Mouse (Mus musculus) myocyte (in vitro differentiated cells): ENCODE results near the gene Tubgcp6. TPM values are rescaled to one million over a fixed set of nuclear protein-coding genes. Genes with fewer than 3 reads are reported as not detected.
A peak's percentile ranks its signal among the peaks of the same experiment; 100 is the strongest.

ENCODE experiments used
- H3K27me3 ChIP-seq: one replicate; pipeline ENCODE4 v1.6.1; 2011; ENCODE audit not compliant: control insufficient read depth, insufficient read depth, insufficient read length
- H3K36me3 ChIP-seq: one replicate; pipeline ENCODE4 v1.6.1; 2011; ENCODE audit not compliant: control insufficient read depth, insufficient read depth
- H3K4me2 ChIP-seq: one replicate; pipeline ENCODE4 v1.6.1; 2011; ENCODE audit warnings: low read depth, control low read depth
- H3K4me3 ChIP-seq: one replicate; pipeline ENCODE4 v1.5.1; 2011; ENCODE audit warnings: mild to moderate bottlenecking, control low read depth, moderate library complexity
- H3K79me2 ChIP-seq: one replicate; pipeline ENCODE4 v1.6.1; 2011; ENCODE audit not compliant: control insufficient read depth, insufficient read depth
- H3ac ChIP-seq: one replicate; pipeline ENCODE4 v1.6.1; 2011; ENCODE audit not compliant: control insufficient read depth, insufficient read length
- CEBPB ChIP-seq: IDR thresholded peaks from 2 replicates; pipeline ENCODE4 v1.6.1; 2011; ENCODE audit warnings: mild to moderate bottlenecking, moderate library complexity; ENCODE audit not compliant: poor library complexity, insufficient read depth, severe bottlenecking
- E2F4 ChIP-seq: IDR thresholded peaks from one replicate; pipeline ENCODE4 v1.6.1; 2011; ENCODE audit warnings: mild to moderate bottlenecking, control low read depth, moderate library complexity; ENCODE audit not compliant: insufficient read depth
- MAX ChIP-seq: IDR thresholded peaks from one replicate; pipeline ENCODE4 v1.6.1; 2011; ENCODE audit warnings: low read depth, mild to moderate bottlenecking, control low read depth
- MYOD1 ChIP-seq, 3 experiments: IDR thresholded peaks; one replicate each; pipeline ENCODE4 v1.6.1; 2011; ENCODE audit warnings: control low read depth in 2 of 3, low read depth in 2 of 3, mild to moderate bottlenecking in 2 of 3, moderate library complexity in 1 of 3; ENCODE audit not compliant: insufficient read length in 2 of 3, control insufficient read depth in 1 of 3
- MYOG ChIP-seq, 3 experiments: IDR thresholded peaks; one replicate each; pipeline ENCODE4 v1.6.1; 2011; ENCODE audit warnings: control low read depth in 2 of 3, low read depth in 2 of 3, mild to moderate bottlenecking in 2 of 3; ENCODE audit not compliant: insufficient read length in 2 of 3, control insufficient read depth in 1 of 3, insufficient read depth in 1 of 3
- POLR2A ChIP-seq: IDR thresholded peaks from one replicate; pipeline ENCODE4 v1.6.1; 2011; ENCODE audit warnings: low read depth, mild to moderate bottlenecking, control low read depth, moderate library complexity; ENCODE audit not compliant: insufficient read length
- POLR2AphosphoS2 ChIP-seq: IDR thresholded peaks from one replicate; pipeline ENCODE4 v1.6.1; 2011; ENCODE audit warnings: low read depth, control low read depth; ENCODE audit not compliant: insufficient read length
- REST ChIP-seq: IDR thresholded peaks from one replicate; pipeline ENCODE4 v1.6.1; 2011; ENCODE audit warnings: mild to moderate bottlenecking, control low read depth, moderate library complexity; ENCODE audit not compliant: insufficient read depth, insufficient read length
- SRF ChIP-seq: IDR thresholded peaks from one replicate; pipeline ENCODE4 v1.6.1; 2011; ENCODE audit warnings: low read depth; ENCODE audit not compliant: control insufficient read depth, insufficient read length
- TCF12 ChIP-seq: IDR thresholded peaks from one replicate; pipeline ENCODE4 v1.6.1; 2011; ENCODE audit warnings: mild to moderate bottlenecking, control low read depth; ENCODE audit not compliant: poor library complexity, insufficient read depth, severe bottlenecking
- TCF3 ChIP-seq: IDR thresholded peaks from one replicate; pipeline ENCODE4 v1.6.1; 2011; ENCODE audit warnings: low read depth, control low read depth; ENCODE audit not compliant: insufficient read length
- USF1 ChIP-seq: IDR thresholded peaks from one replicate; pipeline ENCODE4 v1.6.1; 2011; ENCODE audit warnings: low read depth, mild to moderate bottlenecking, control low read depth, moderate library complexity
- polyA plus RNA-seq: library from polyadenylated mRNA; unstranded; fragments of >200 nt; fragmentation: generic; extraction: Trizol; gene quantifications from one replicate; pipeline ENCODE4 v1.2.1, GENCODE M21; 2012; ENCODE audit warnings: missing spikeins

The Tubgcp6 gene
- polyA plus RNA-seq, 1 experiment, result 15.0 TPM

GRCm38 (mm10) chr15:89068226-89068625, 54.7 kb downstream of the Tubgcp6 start:
- H3ac ChIP-seq, result no peak overlapping the region
- H3K36me3 ChIP-seq, result no peaks in the 10 kb centered on the region
- peaks cover 66% of the 10 kb centered on the region for H3K27me3 ChIP-seq
- H3K4me2 ChIP-seq, result no peak overlapping the region
- H3K79me2 ChIP-seq, result no peaks in the 10 kb centered on the region
- H3K4me3 ChIP-seq, result no peak overlapping the region
- TF ChIP-seq MYOD1 (IDR thresholded peaks at IDR 0.05; ENCODE audit: control insufficient read depth in 1 of 3, insufficient read length in 2 of 3, low read depth in 2 of 3), result no peak
- no peak for TF ChIP-seq MAX
- no peak for TF ChIP-seq USF1
- no peak for TF ChIP-seq POLR2AphosphoS2
- no peak for TF ChIP-seq SRF
- no peak for TF ChIP-seq REST

DNA sequence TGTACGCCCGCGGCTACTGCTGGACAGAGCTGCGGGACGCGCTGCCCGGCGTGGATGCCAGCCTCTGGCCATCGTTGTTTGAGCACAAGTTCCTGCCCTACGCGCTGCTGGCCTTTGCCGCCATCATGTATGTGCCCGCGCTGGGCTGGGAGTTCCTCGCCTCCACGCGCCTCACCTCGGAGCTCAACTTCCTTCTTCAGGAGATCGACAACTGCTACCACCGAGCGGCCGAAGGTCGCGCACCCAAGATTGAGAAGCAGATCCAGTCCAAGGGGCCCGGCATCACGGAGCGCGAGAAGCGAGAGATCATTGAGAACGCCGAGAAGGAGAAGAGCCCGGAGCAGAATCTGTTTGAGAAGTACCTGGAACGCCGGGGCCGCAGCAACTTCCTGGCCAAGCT, 55.3 kb downstream of the Tubgcp6 start:
- no peaks in the 10 kb centered on the region for H3K79me2 ChIP-seq
- H3K4me2 ChIP-seq, result no peak overlapping the region
- H3K27me3 ChIP-seq, result peaks cover 72% of the 10 kb centered on the region
- H3K36me3 ChIP-seq, result no peaks in the 10 kb centered on the region
- no peak overlapping the region for H3ac ChIP-seq
- TF ChIP-seq SRF (no peak), E2F4 (no peak), POLR2A (no peak), CEBPB (no peak), MYOG (IDR thresholded peaks at IDR 0.05; ENCODE audit: control insufficient read depth in 1 of 3, insufficient read depth in 1 of 3, insufficient read length in 2 of 3, low read depth in 2 of 3) (no peak), TCF12 (no peak), MAX (no peak), TCF3 (no peak), USF1 (no peak)
- H3K4me3 ChIP-seq, result no peak overlapping the region

DNA sequence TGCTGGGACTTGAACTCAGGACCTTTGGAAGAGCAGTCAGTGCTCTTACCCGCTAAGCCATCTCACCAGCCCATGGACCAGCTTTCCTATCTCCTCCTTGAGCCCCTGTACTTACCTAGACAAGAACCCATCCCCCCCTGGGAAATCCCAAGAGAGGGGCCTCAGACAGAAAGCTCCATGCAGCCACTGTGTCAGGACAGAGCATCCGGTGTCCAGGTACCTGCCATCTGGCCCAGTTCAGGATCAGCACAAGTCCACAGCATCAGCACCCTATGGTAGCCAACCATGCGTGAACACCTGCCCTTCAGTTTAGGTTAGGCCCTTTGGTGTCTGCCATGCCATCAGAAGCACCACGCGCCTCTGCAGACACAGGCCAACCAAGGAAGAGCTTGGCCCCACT, 58.0 kb downstream of the Tubgcp6 start:
- Histone ChIP-seq H3K36me3 (no peaks in the 10 kb centered on the region), H3K27me3 (peaks cover 97% of the 10 kb centered on the region), H3K4me2 (no peak overlapping the region), H3ac (no peak overlapping the region), H3K4me3 (no peak overlapping the region), H3K79me2 (no peaks in the 10 kb centered on the region)
- TF ChIP-seq MYOG (IDR thresholded peaks at IDR 0.05; ENCODE audit: control insufficient read depth in 1 of 3, insufficient read depth in 1 of 3, insufficient read length in 2 of 3, low read depth in 2 of 3) (no peak), USF1 (no peak)

DNA sequence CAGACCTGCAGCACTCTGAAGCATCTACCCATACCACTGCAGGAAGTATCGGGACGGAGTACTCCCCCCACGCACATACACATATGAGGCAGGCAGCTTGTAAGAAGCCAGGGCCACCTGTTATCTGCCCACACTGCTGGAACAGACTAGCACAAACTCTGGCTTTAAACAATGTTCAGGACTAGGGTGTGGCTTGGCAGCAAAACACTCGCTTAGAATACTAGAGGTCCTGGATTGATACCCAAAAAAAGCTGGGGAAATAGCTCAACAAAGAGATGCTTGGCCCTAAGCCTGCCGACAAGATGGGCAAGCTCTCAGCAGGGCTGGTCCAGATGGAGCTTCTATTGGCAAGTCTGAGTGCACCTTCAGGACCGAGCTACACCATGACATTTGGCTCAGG, 59.4 kb downstream of the Tubgcp6 start:
- peaks cover 97% of the 10 kb centered on the region for H3K27me3 ChIP-seq
- TF ChIP-seq SRF, result no peak
- TF ChIP-seq MYOG (IDR thresholded peaks at IDR 0.05; ENCODE audit: control insufficient read depth in 1 of 3, insufficient read depth in 1 of 3, insufficient read length in 2 of 3, low read depth in 2 of 3), result peak in 1 of 3 experiments; percentile 16
- no peak for TF ChIP-seq POLR2AphosphoS2
- TF ChIP-seq TCF3, result no peak
- TF ChIP-seq CEBPB, result no peak
- TF ChIP-seq TCF12, result no peak
- TF ChIP-seq E2F4, result no peak
- TF ChIP-seq MAX, result no peak
- no peak for TF ChIP-seq USF1
- no peak for TF ChIP-seq POLR2A
- TF ChIP-seq REST, result no peak
- TF ChIP-seq MYOD1 (IDR thresholded peaks at IDR 0.05; ENCODE audit: control insufficient read depth in 1 of 3, insufficient read length in 2 of 3, low read depth in 2 of 3), result peak in 2 of 3 experiments; percentile 61 to 83

DNA sequence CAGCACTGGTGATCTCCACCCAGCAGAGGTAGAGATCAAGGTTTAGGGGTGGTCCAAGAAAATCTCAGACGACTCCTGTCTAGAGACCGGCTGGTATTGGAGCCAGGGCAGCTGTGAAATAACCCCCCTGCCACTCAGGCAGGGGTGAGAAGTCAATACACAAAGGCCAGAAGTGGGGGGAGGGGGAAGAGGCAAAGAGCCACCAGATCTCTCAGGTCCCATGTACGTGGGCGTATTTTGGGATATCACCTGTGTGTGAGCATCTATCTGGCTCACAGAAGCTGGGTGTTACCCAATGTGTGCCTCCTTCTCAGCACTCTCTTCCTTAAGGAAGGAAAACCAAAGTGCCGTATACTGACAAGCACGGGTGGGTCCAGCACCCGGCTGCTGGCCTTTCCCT, 59.9 kb downstream of the Tubgcp6 start:
- H3K27me3 ChIP-seq, result peaks cover 95% of the 10 kb centered on the region
- no peaks in the 10 kb centered on the region for H3K36me3 ChIP-seq
- no peak overlapping the region for H3ac ChIP-seq
- no peak for TF ChIP-seq SRF
- TF ChIP-seq MYOG (IDR thresholded peaks at IDR 0.05; ENCODE audit: control insufficient read depth in 1 of 3, insufficient read depth in 1 of 3, insufficient read length in 2 of 3, low read depth in 2 of 3), result no peak
- TF ChIP-seq REST, result no peak
- no peak for TF ChIP-seq MYOD1 (IDR thresholded peaks at IDR 0.05; ENCODE audit: control insufficient read depth in 1 of 3, insufficient read length in 2 of 3, low read depth in 2 of 3)
- no peak for TF ChIP-seq TCF12
- TF ChIP-seq E2F4, result no peak
- TF ChIP-seq MAX, result no peak
- no peak for TF ChIP-seq POLR2A
- no peak for TF ChIP-seq USF1
- TF ChIP-seq POLR2AphosphoS2, result no peak
- TF ChIP-seq CEBPB, result no peak
- no peak for TF ChIP-seq TCF3
- H3K4me2 ChIP-seq, result no peak overlapping the region
- no peaks in the 10 kb centered on the region for H3K79me2 ChIP-seq
- no peak overlapping the region for H3K4me3 ChIP-seq

More for the DNA sequence above, 59.4 kb downstream of the Tubgcp6 start:
- Histone ChIP-seq H3K4me2 (no peak overlapping the region), H3K79me2 (no peaks in the 10 kb centered on the region), H3ac (no peak overlapping the region), H3K36me3 (no peaks in the 10 kb centered on the region), H3K4me3 (no peak overlapping the region)
